Mouse (Mus musculus) hindlimb bud, embryonic 11.5 days (tissue): ENCODE measurements around the gene Bicd2.
A peak's percentile ranks its signal among the peaks of the same experiment; 100 is the strongest.

ENCODE experiments used
- DNase-seq: peaks from one replicate; pipeline ENCODE4 v3.0.0-alpha.2; 2012; ENCODE audit warnings: low read depth, low spot score; ENCODE audit errors: extremely low spot score

Bicd2 gene

GRCm38 (mm10) chr13:49341012-49341830 is at the start of gene Bicd2:
Bicd2 (plus strand) TSS chr13:49341585.
- peak; percentile 79 for DNase-seq

GRCm38 (mm10) chr13:49291949-49292348 is 49.4 kb upstream of the Bicd2 start:
- no peak for DNase-seq

GRCm38 (mm10) chr13:49294108-49294507 is 47.3 kb upstream of the Bicd2 start:
- DNase-seq, result no peak

- no peak for DNase-seq
Observed at GRCm38 (mm10) chr13:49296270-49296669, 45.1 kb upstream of the Bicd2 start.

GRCm38 (mm10) chr13:49298514-49299381 is 42.6 kb upstream of the Bicd2 start:
- no peak for DNase-seq

GRCm38 (mm10) chr13:49300771-49301170 is 40.6 kb upstream of the Bicd2 start:
- DNase-seq, result no peak

- no peak for DNase-seq
Observed at GRCm38 (mm10) chr13:49306771-49307310, 34.5 kb upstream of the Bicd2 start.

GRCm38 (mm10) chr13:49307311-49307969 is 33.9 kb upstream of the Bicd2 start:
- DNase-seq, result no peak

GRCm38 (mm10) chr13:49308206-49308605 is 33.2 kb upstream of the Bicd2 start:
- DNase-seq, result no peak

GRCm38 (mm10) chr13:49308861-49309403 is 32.5 kb upstream of the Bicd2 start:
- no peak for DNase-seq

- DNase-seq, result no peak
Observed at GRCm38 (mm10) chr13:49309501-49309900, 31.9 kb upstream of the Bicd2 start.

GRCm38 (mm10) chr13:49311642-49312041 is 29.7 kb upstream of the Bicd2 start:
- no peak for DNase-seq

GRCm38 (mm10) chr13:49316386-49317162 is 24.8 kb upstream of the Bicd2 start:
- no peak for DNase-seq

GRCm38 (mm10) chr13:49317508-49317907 is 23.9 kb upstream of the Bicd2 start:
- DNase-seq, result no peak

- no peak for DNase-seq
Observed at GRCm38 (mm10) chr13:49317914-49318313, 23.5 kb upstream of the Bicd2 start.

- no peak for DNase-seq
Observed at GRCm38 (mm10) chr13:49320040-49320439, 21.3 kb upstream of the Bicd2 start, which contains the start of gene Fgd3. Fgd3 (minus strand) TSS chr13:49320311.

- DNase-seq, result no peak
Observed at GRCm38 (mm10) chr13:49320514-49320913, 20.9 kb upstream of the Bicd2 start.

- no peak for DNase-seq
Observed at GRCm38 (mm10) chr13:49321452-49321851, 19.9 kb upstream of the Bicd2 start.

GRCm38 (mm10) chr13:49322169-49322568 is 19.2 kb upstream of the Bicd2 start:
- no peak for DNase-seq

- no peak for DNase-seq
Observed at GRCm38 (mm10) chr13:49322739-49323138, 18.6 kb upstream of the Bicd2 start.
